Mouse (Mus musculus): ENCODE data around the gene Ccdc81. TPM values are rescaled to one million over a fixed set of nuclear protein-coding genes. Genes with fewer than 3 reads are reported as not detected.

Gene Ccdc81
- polyA plus RNA-seq, 1 experiment from 2014 or later, result 1.6 TPM

DNA sequence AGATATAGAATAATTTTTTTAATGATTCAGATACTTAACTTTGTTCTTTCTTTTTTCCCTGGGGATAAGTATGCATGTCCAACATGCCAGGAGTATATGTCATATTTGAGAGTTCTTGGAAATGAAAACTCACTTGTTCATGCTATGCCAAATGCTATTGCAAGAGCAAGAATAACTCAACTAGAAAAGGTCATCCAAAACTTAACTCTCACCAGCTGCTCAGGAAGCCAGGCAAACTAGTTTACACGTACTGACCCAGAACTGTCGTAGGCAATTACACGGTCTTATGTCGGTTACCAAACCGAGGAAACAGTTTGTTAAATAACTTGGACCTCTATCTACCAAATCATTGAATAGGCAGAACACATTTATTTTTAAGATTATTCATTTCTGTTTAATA is 13.3 kb upstream of the Ccdc81 start:
- H3K4me1 ChIP-seq (ENCODE audit: control insufficient read depth, insufficient read depth, low read length), result no peaks in the 10 kb centered on the region
- no peaks in the 10 kb centered on the region for H3K9me3 ChIP-seq (replicated peaks; ENCODE audit: control insufficient read depth, low read length, poor library complexity, severe bottlenecking)
- 0 out of 2 replicates have a peak, but pooled peaks cover 8% of the 10 kb centered on the region for H3K36me3 ChIP-seq (ENCODE audit: control insufficient read depth, insufficient read depth, low read length)
- H3K27ac ChIP-seq (ENCODE audit: low read length), result no peak overlapping the region
- no peaks in the 10 kb centered on the region for H3K27me3 ChIP-seq (ENCODE audit: control insufficient read depth, insufficient read depth, low read depth, low read length)
- no peak overlapping the region for H3K4me3 ChIP-seq (ENCODE audit: low read depth, low read length)
- WGBS, result 78% methylated on average over 5 of the region's 5 CpGs
- no peak for ATAC-seq
- H3K9ac ChIP-seq (ENCODE audit: low read depth, low read length), result no peak overlapping the region
- H3K4me2 ChIP-seq (ENCODE audit: low read length), result no peak overlapping the region

DNA sequence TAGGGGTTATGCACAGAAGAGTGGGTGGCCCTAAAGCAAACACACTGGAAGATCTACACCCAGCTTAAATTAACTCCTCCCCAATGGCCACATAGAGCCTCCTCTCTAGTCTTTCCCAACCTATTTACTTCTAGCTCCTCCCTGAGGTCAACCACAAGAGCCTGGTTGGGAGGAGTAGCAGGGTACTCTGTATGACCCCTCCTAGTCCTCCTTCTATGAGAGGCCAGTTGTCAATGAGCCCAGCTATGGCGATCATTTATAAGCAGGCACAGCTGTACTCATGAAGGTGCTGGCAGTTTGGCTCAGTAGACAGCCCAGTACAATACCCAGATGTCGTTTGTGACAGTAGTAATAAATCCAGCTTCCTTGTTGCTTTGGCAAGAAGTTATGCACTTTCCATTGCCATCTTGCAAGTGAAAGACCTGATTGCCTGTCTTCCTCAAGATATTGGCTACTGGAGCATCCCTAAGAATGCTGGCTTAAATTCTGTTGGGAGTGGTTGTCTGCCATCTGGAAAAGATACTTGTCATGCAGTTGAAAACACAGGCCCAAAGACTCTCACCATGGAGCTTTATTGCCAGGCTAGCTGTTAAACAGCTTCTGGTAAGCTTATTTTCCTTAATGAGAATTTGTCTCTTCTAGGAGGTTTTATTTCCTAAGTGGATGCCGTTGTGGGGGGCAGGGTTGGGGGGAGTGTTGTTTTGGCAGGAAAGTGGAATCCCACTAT is 10.2 kb upstream of the Ccdc81 start:
- no peak overlapping the region for H3K9ac ChIP-seq (ENCODE audit: low read depth, low read length)
- 0 out of 2 replicates have a peak, but pooled peaks have one; percentile 14 for ATAC-seq
- H3K9me3 ChIP-seq (replicated peaks; ENCODE audit: control insufficient read depth, low read length, poor library complexity, severe bottlenecking), result no peaks in the 10 kb centered on the region
- no peak overlapping the region for H3K4me3 ChIP-seq (ENCODE audit: low read depth, low read length)
- H3K27ac ChIP-seq (ENCODE audit: low read length), result no peak overlapping the region
- 92% methylated on average over 3 of the region's 3 CpGs for WGBS
- no peak overlapping the region for H3K4me2 ChIP-seq (ENCODE audit: low read length)
- no peaks in the 10 kb centered on the region for H3K4me1 ChIP-seq (ENCODE audit: control insufficient read depth, insufficient read depth, low read length)
- H3K36me3 ChIP-seq (ENCODE audit: control insufficient read depth, insufficient read depth, low read length), result 0 out of 2 replicates have a peak, but pooled peaks cover 8% of the 10 kb centered on the region
- no peaks in the 10 kb centered on the region for H3K27me3 ChIP-seq (ENCODE audit: control insufficient read depth, insufficient read depth, low read depth, low read length)

GRCm38 (mm10) chr7:89912356-89912755 is 8.9 kb upstream of the Ccdc81 start:
- ATAC-seq, result no peak
- no peak overlapping the region for H3K4me3 ChIP-seq (ENCODE audit: low read depth, low read length)
- 86% methylated on average over 3 of the region's 3 CpGs for WGBS

DNA sequence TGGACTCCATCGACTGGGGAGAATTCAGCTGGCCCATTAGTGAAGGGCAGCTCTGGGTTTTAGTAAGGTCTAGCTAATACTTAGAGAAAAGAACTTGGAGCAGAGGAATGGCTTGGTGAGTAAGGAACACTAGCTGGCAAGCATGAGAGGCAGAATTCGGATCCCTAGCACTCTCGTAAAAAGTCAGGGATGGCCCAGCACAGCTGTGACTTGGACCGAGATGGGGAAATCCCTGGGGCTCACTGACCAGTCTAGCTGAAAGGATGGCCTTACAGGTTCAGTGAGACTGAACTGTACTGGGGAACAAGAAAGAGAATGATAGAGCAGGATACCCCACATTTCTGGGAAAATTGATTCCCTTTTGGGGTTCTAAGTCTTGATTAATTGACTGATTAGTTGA is 6.3 kb upstream of the Ccdc81 start:
- H3K9me3 ChIP-seq (replicated peaks; ENCODE audit: control insufficient read depth, low read length, poor library complexity, severe bottlenecking), result no peaks in the 10 kb centered on the region
- no peaks in the 10 kb centered on the region for H3K4me1 ChIP-seq (ENCODE audit: control insufficient read depth, insufficient read depth, low read length)
- no peak overlapping the region for H3K4me2 ChIP-seq (ENCODE audit: low read length)
- H3K36me3 ChIP-seq (ENCODE audit: control insufficient read depth, insufficient read depth, low read length), result no peaks in the 10 kb centered on the region
- H3K27me3 ChIP-seq (ENCODE audit: control insufficient read depth, insufficient read depth, low read depth, low read length), result no peaks in the 10 kb centered on the region
- no peak overlapping the region for H3K9ac ChIP-seq (ENCODE audit: low read depth, low read length)
- ATAC-seq, result no peak
- 80% methylated on average over 4 of the region's 4 CpGs for WGBS
- no peak overlapping the region for H3K4me3 ChIP-seq (ENCODE audit: low read depth, low read length)
- H3K27ac ChIP-seq (ENCODE audit: low read length), result no peak overlapping the region

More at GRCm38 (mm10) chr7:89912356-89912755, 8.9 kb upstream of the Ccdc81 start:
- H3K27ac ChIP-seq (ENCODE audit: low read length), result no peak overlapping the region
- no peaks in the 10 kb centered on the region for H3K27me3 ChIP-seq (ENCODE audit: control insufficient read depth, insufficient read depth, low read depth, low read length)
- H3K9ac ChIP-seq (ENCODE audit: low read depth, low read length), result no peak overlapping the region
- 0 out of 2 replicates have a peak, but pooled peaks cover 4% of the 10 kb centered on the region for H3K36me3 ChIP-seq (ENCODE audit: control insufficient read depth, insufficient read depth, low read length)
- H3K4me2 ChIP-seq (ENCODE audit: low read length), result no peak overlapping the region
- no peaks in the 10 kb centered on the region for H3K9me3 ChIP-seq (replicated peaks; ENCODE audit: control insufficient read depth, low read length, poor library complexity, severe bottlenecking)
- no peaks in the 10 kb centered on the region for H3K4me1 ChIP-seq (ENCODE audit: control insufficient read depth, insufficient read depth, low read length)

DNA sequence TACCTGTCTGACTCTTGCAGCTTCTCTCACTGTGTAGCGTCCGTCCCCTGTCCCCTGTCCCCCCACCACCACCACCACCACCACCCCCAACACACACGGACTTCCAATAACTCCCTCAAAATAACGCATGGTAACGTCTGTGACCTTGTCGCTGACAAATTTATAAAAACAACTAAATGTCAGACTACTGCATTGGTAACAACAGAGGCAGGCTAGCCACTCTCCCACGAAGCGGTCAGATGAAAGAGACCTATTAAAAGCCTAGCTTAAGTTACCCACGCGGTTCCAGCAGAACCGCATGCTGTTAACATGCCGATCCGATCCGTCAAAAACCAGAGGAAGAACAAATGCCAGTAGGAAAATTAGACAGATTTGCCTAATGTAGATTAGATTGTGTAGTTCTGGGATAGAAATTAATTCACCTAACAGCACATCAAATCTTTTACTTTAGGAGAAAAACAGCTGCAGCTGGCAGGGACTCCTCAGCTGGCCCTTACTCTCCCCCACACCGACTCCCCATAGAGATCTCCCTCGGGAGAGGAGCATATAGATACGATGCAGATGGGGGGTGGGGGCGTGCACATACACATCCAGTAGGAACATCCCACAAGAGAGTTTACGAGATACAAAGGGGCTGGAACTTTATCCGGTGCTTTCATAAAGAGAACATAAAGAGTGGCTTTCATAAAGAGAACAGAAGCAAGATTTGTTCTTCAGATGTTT is 5.6 kb upstream of the Ccdc81 start:
- Histone ChIP-seq H3K4me3 (ENCODE audit: low read depth, low read length) (no peak overlapping the region), H3K4me1 (ENCODE audit: control insufficient read depth, insufficient read depth, low read length) (no peaks in the 10 kb centered on the region; the same call in 1 of the 2 replicates), H3K27me3 (ENCODE audit: control insufficient read depth, insufficient read depth, low read depth, low read length) (no peaks in the 10 kb centered on the region), H3K9ac (ENCODE audit: low read depth, low read length) (no peak overlapping the region), H3K27ac (ENCODE audit: low read length) (no peak overlapping the region), H3K4me2 (ENCODE audit: low read length) (no peak overlapping the region), H3K9me3 (replicated peaks; ENCODE audit: control insufficient read depth, low read length, poor library complexity, severe bottlenecking) (no peaks in the 10 kb centered on the region), H3K36me3 (ENCODE audit: control insufficient read depth, insufficient read depth, low read length) (no peaks in the 10 kb centered on the region)
- 79% methylated on average over 20 of the region's 20 CpGs for whole genome bisulfite sequencing
- no peak for ATAC-seq

GRCm38 (mm10) chr7:89908421-89908820 is 5.0 kb upstream of the Ccdc81 start:
- Histone ChIP-seq H3K27ac (ENCODE audit: low read length) (no peak overlapping the region), H3K27me3 (ENCODE audit: control insufficient read depth, insufficient read depth, low read depth, low read length) (no peaks in the 10 kb centered on the region), H3K4me1 (ENCODE audit: control insufficient read depth, insufficient read depth, low read length) (peaks cover 5% of the 10 kb centered on the region), H3K4me3 (ENCODE audit: low read depth, low read length) (no peak overlapping the region), H3K36me3 (ENCODE audit: control insufficient read depth, insufficient read depth, low read length) (no peaks in the 10 kb centered on the region), H3K4me2 (ENCODE audit: low read length) (no peak overlapping the region), H3K9me3 (replicated peaks; ENCODE audit: control insufficient read depth, low read length, poor library complexity, severe bottlenecking) (no peaks in the 10 kb centered on the region), H3K9ac (ENCODE audit: low read depth, low read length) (no peak overlapping the region)
- ATAC-seq, result no peak
- WGBS, result 68% methylated on average over 7 of the region's 7 CpGs

DNA sequence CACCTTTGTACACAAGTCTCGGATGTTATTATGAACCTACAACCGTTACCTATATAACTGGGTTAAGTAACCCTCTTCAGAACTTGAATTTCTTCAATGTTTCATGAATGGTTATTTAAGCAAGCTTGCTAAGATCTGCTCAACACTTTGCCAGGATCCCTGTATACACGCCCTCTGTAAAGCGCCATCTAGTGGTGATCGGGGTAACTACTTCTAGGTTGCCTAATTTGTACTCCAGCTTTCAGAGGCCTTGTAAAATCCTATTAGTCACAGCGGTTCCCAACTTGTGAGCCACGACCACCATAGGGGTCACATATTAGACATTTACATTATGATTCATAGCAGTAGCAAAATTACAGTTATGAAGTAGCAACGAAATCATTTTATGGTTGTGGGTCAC is 4.5 kb upstream of the Ccdc81 start:
- ATAC-seq, result 0 out of 2 replicates have a peak, but pooled peaks have one; percentile 23
- H3K27ac ChIP-seq (ENCODE audit: low read length), result no peak overlapping the region
- no peak overlapping the region for H3K4me2 ChIP-seq (ENCODE audit: low read length)
- no peaks in the 10 kb centered on the region for H3K9me3 ChIP-seq (replicated peaks; ENCODE audit: control insufficient read depth, low read length, poor library complexity, severe bottlenecking)
- 20% methylated on average over 8 of the region's 8 CpGs for WGBS
- H3K27me3 ChIP-seq (ENCODE audit: control insufficient read depth, insufficient read depth, low read depth, low read length), result no peaks in the 10 kb centered on the region
- H3K4me3 ChIP-seq (ENCODE audit: low read depth, low read length), result no peak overlapping the region
- H3K4me1 ChIP-seq (ENCODE audit: control insufficient read depth, insufficient read depth, low read length), result peaks cover 9% of the 10 kb centered on the region
- H3K9ac ChIP-seq (ENCODE audit: low read depth, low read length), result no peak overlapping the region
- no peaks in the 10 kb centered on the region for H3K36me3 ChIP-seq (ENCODE audit: control insufficient read depth, insufficient read depth, low read length)

DNA sequence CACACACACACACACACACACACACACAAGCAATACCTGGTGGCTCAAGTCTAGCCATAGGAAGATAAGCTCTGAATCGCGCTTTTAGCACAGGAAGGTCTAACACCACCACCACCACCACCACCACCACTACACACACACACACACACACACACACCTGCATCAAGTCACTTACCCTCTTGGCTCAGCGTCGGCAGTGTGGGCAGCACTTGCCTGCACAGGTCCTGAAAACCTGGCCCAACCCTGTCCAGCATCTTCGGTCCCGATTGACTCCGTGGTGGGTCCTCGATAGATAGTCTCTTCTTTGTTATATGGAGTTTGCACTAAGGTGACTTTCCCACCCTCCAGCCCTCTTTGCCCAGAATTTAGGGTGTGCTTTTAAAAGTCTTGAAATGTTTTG is 422 bp downstream of the Ccdc81 start:
- Histone ChIP-seq H3K27me3 (ENCODE audit: control insufficient read depth, insufficient read depth, low read depth, low read length) (no peaks in the 10 kb centered on the region), H3K4me2 (ENCODE audit: low read length) (peak overlapping the region; percentile 39), H3K4me1 (ENCODE audit: control insufficient read depth, insufficient read depth, low read length) (peaks cover 9% of the 10 kb centered on the region), H3K27ac (ENCODE audit: low read length) (no peak overlapping the region), H3K36me3 (ENCODE audit: control insufficient read depth, insufficient read depth, low read length) (no peaks in the 10 kb centered on the region), H3K9me3 (replicated peaks; ENCODE audit: control insufficient read depth, low read length, poor library complexity, severe bottlenecking) (no peaks in the 10 kb centered on the region), H3K9ac (ENCODE audit: low read depth, low read length) (no peak overlapping the region), H3K4me3 (ENCODE audit: low read depth, low read length) (peak overlapping the region; percentile 4; the same call in 1 of the 2 replicates)
- WGBS, result 91% methylated on average over 8 of the region's 8 CpGs
- ATAC-seq, result no peak

GRCm38 (mm10) chr7:89891856-89892255 is 11.6 kb downstream of the Ccdc81 start:
- Histone ChIP-seq H3K4me1 (ENCODE audit: control insufficient read depth, insufficient read depth, low read length) (no peaks in the 10 kb centered on the region), H3K4me2 (ENCODE audit: low read length) (no peak overlapping the region), H3K27me3 (ENCODE audit: control insufficient read depth, insufficient read depth, low read depth, low read length) (no peaks in the 10 kb centered on the region), H3K4me3 (ENCODE audit: low read depth, low read length) (no peak overlapping the region), H3K27ac (ENCODE audit: low read length) (no peak overlapping the region), H3K9ac (ENCODE audit: low read depth, low read length) (no peak overlapping the region), H3K9me3 (replicated peaks; ENCODE audit: control insufficient read depth, low read length, poor library complexity, severe bottlenecking) (no peaks in the 10 kb centered on the region), H3K36me3 (ENCODE audit: control insufficient read depth, insufficient read depth, low read length) (no peaks in the 10 kb centered on the region)
- WGBS, result 28% methylated on average over 4 of the region's 4 CpGs
- no peak for ATAC-seq

All from midbrain, embryonic 16.5 days (tissue).